Mouse (Mus musculus) kidney, postnatal 14 days (tissue): ENCODE data around the gene Dppa1.
"Not testable (repeated sequence)": the region's sequence is repeated elsewhere in the genome, so short reads cannot be mapped to it uniquely, and the experiment has no call there.

Experiments
- DNase-seq: peaks from one replicate; pipeline ENCODE4 v3.0.0; 2022; ENCODE audit warnings: mixed read lengths

Dppa1 gene

GRCm38 (mm10) chr11:46629211-46629795, at the start of gene Dppa1:
Gene Dppa1 (minus strand): TSS chr11:46629261.
- DNase-seq = no peak

- no peak for DNase-seq
Observed at GRCm38 (mm10) chr11:46667938-46668337, 38.9 kb upstream of the Dppa1 start.

GRCm38 (mm10) chr11:46667105-46667504, 38.0 kb upstream of the Dppa1 start:
- DNase-seq = no peak

GRCm38 (mm10) chr11:46665599-46666522, 36.8 kb upstream of the Dppa1 start:
- peak; percentile 10 for DNase-seq

- DNase-seq = no peak
Observed at GRCm38 (mm10) chr11:46663215-46663614, 34.2 kb upstream of the Dppa1 start.

GRCm38 (mm10) chr11:46652476-46652875, 23.4 kb upstream of the Dppa1 start:
- DNase-seq = no peak

- not testable (repeated sequence) for DNase-seq
Observed at GRCm38 (mm10) chr11:46649655-46650054, 20.6 kb upstream of the Dppa1 start.

GRCm38 (mm10) chr11:46644824-46645223, 15.8 kb upstream of the Dppa1 start:
- DNase-seq = no peak

GRCm38 (mm10) chr11:46636568-46636967, 7.5 kb upstream of the Dppa1 start:
- no peak for DNase-seq

- DNase-seq = not testable (repeated sequence)
Observed at GRCm38 (mm10) chr11:46635516-46635915, 6.5 kb upstream of the Dppa1 start.

- peak; percentile 36 for DNase-seq
Observed at GRCm38 (mm10) chr11:46631635-46632034, 2.6 kb upstream of the Dppa1 start.

GRCm38 (mm10) chr11:46620414-46621168, 8.5 kb downstream of the Dppa1 start:
- no peak for DNase-seq

- no peak for DNase-seq
Observed at GRCm38 (mm10) chr11:46619929-46620328, 9.1 kb downstream of the Dppa1 start.

GRCm38 (mm10) chr11:46592416-46592815, 36.6 kb downstream of the Dppa1 start:
- no peak for DNase-seq

GRCm38 (mm10) chr11:46582741-46583140, 46.3 kb downstream of the Dppa1 start:
- DNase-seq = no peak

GRCm38 (mm10) chr11:46580428-46580827, 48.6 kb downstream of the Dppa1 start:
- no peak for DNase-seq

- DNase-seq = peak; percentile 60
Observed at GRCm38 (mm10) chr11:46578771-46579281, 50.2 kb downstream of the Dppa1 start.

GRCm38 (mm10) chr11:46571327-46571726, 57.7 kb downstream of the Dppa1 start, which contains the start of gene BC053393:
Gene BC053393 (plus strand): TSS chr11:46571536.
- no peak for DNase-seq

GRCm38 (mm10) chr11:46569107-46569506, 60.0 kb downstream of the Dppa1 start:
- no peak for DNase-seq

- DNase-seq = no peak
Observed at GRCm38 (mm10) chr11:46565967-46566366, 63.1 kb downstream of the Dppa1 start.

- DNase-seq = no peak
Observed at GRCm38 (mm10) chr11:46564671-46565070, 64.4 kb downstream of the Dppa1 start.

GRCm38 (mm10) chr11:46561096-46561495, 68.0 kb downstream of the Dppa1 start:
- DNase-seq = no peak
